Mouse (Mus musculus): ENCODE results near the gene Abcd3. TPM values are rescaled to one million over a fixed set of nuclear protein-coding genes. Genes with fewer than 3 reads are reported as not detected.

The Abcd3 gene
- total RNA-seq, 1 experiment, result 21.6 TPM

DNA sequence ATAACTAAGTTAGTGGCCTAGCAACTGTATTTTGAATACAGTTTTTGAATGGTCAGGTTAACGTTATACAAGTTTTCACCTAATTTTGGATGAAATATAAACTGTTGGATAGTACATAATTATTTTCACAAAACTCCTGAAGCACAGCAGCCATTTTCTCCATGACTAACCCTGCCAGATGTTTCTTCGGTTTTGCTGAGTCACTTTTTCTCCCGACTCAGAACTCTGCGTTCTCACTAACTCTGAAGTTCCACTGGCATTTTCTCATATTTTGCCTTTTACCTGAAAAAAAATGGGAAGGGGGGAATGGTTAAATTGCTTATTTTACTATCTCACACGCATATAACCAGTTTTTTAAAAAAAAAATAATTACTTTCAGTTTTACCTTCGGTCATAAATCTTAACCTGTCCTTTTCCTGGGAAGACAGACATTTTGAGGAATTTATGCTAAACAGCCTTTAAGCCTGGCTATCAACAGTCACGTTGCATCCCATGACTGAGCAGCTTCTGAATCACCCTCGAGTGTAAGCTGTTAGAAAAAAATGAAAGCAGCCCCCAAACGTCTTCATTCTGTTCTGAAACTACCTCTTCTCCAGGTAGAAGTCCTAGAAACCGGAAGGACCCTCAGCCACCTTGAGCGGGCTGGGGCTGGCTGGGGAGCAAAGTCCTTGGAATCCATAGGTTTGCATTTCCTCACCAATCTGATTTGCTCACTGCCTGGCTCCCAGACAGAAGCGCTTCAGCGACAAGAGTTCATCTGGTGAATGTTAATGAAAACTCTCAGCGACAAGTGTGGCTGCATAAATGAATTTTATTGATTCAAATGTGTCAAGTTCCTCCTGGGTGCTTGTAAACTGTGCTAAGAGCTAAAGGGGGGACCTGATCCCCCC is 94.1 kb downstream of the Abcd3 start:
- H3K9ac ChIP-seq (ENCODE audit: insufficient read depth, low read depth, low read length, poor library complexity, severe bottlenecking), result no peak overlapping the region
- no peaks in the 10 kb centered on the region for H3K36me3 ChIP-seq (ENCODE audit: control insufficient read depth, insufficient read depth, low read length, poor library complexity, severe bottlenecking)
- H3K9me3 ChIP-seq (ENCODE audit: control insufficient read depth, insufficient read depth, low read depth, low read length), result no peaks in the 10 kb centered on the region
- in situ Hi-C loops (cut with MboI; ENCODE audit: low sequenced_read_pairs in 2 of 2, unreplicated experiment in 2 of 2), result loop anchor here in 1 of 2 experiments (10.0 kb wide), 1 partner anchor 166 kb away; no protein-coding TSS in a partner anchor
- no peak overlapping the region for H3K4me3 ChIP-seq (ENCODE audit: insufficient read depth in 1 of 2, low read depth in 1 of 2, low read length in 2 of 2, poor library complexity in 1 of 2, severe bottlenecking in 1 of 2)
- H3K27ac ChIP-seq (ENCODE audit: insufficient read depth, low read depth, low read length, poor library complexity, severe bottlenecking), result no peak overlapping the region
- peaks cover 0 to 7% of the 10 kb centered on the region in 2 experiments; a peak in 1 of 4 replicates for H3K4me1 ChIP-seq (ENCODE audit: control insufficient read depth in 2 of 2, insufficient read depth in 2 of 2, low read length in 2 of 2, poor library complexity in 1 of 2)
- no peak for DNase-seq (ENCODE audit: low read depth, low spot score)
- no peak for TF ChIP-seq ZC3H11A (IDR thresholded peaks at IDR 0.05; ENCODE audit: borderline replicate concordance, low read depth, low read length)
- no peak for TF ChIP-seq HCFC1 (IDR thresholded peaks at IDR 0.05; ENCODE audit: borderline replicate concordance, insufficient read depth, low read length)
- peak; percentile 84 for TF ChIP-seq MAFK (IDR thresholded peaks at IDR 0.05; ENCODE audit: insufficient read depth, low read depth, low read length)

DNA sequence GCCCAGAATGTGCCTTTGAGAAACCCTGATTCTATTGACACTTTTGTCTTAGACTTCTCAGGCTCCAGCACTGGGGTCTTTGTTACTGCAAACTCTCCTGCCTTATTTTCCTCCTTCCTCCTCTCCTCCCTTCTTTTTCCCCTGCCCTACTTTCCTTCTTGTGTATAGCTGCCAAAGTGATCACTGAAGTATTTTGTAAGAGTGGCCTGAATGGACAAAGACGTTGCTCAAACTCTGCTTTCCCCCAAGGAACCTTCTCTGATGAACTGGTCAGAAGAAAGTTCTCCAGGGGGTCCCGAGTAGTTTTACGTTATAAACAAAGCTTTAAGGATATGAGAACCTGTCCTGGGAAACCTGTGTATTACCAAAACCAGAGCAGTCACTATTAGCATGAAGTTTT is 95.4 kb downstream of the Abcd3 start:
- DNase-seq (ENCODE audit: low read depth, low spot score), result no peak
- in situ Hi-C loops (cut with MboI; ENCODE audit: low sequenced_read_pairs in 2 of 2, unreplicated experiment in 2 of 2), result loop anchor here in 1 of 2 experiments (10.0 kb wide), 1 partner anchor 165 kb away; no protein-coding TSS in a partner anchor
- no peak overlapping the region for H3K9ac ChIP-seq (ENCODE audit: insufficient read depth, low read depth, low read length, poor library complexity, severe bottlenecking)
- no peaks in the 10 kb centered on the region for H3K9me3 ChIP-seq (ENCODE audit: control insufficient read depth, insufficient read depth, low read depth, low read length)
- peaks cover 0 to 7% of the 10 kb centered on the region in 2 experiments; a peak in 1 of 4 replicates for H3K4me1 ChIP-seq (ENCODE audit: control insufficient read depth in 2 of 2, insufficient read depth in 2 of 2, low read length in 2 of 2, poor library complexity in 1 of 2)
- TF ChIP-seq HCFC1 (IDR thresholded peaks at IDR 0.05; ENCODE audit: borderline replicate concordance, insufficient read depth, low read length) (no peak), MAFK (IDR thresholded peaks at IDR 0.05; ENCODE audit: insufficient read depth, low read depth, low read length) (no peak), ZNF384 (IDR thresholded peaks at IDR 0.05; ENCODE audit: low read depth, low read length) (no peak), CHD2 (IDR thresholded peaks at IDR 0.05; ENCODE audit: low read depth, low read length) (no peak), ZC3H11A (IDR thresholded peaks at IDR 0.05; ENCODE audit: borderline replicate concordance, low read depth, low read length) (no peak)
- no peaks in the 10 kb centered on the region for H3K36me3 ChIP-seq (ENCODE audit: control insufficient read depth, insufficient read depth, low read length, poor library complexity, severe bottlenecking)
- H3K4me3 ChIP-seq (ENCODE audit: insufficient read depth in 1 of 2, low read depth in 1 of 2, low read length in 2 of 2, poor library complexity in 1 of 2, severe bottlenecking in 1 of 2), result no peak overlapping the region
- H3K27ac ChIP-seq (ENCODE audit: insufficient read depth, low read depth, low read length, poor library complexity, severe bottlenecking), result no peak overlapping the region

DNA sequence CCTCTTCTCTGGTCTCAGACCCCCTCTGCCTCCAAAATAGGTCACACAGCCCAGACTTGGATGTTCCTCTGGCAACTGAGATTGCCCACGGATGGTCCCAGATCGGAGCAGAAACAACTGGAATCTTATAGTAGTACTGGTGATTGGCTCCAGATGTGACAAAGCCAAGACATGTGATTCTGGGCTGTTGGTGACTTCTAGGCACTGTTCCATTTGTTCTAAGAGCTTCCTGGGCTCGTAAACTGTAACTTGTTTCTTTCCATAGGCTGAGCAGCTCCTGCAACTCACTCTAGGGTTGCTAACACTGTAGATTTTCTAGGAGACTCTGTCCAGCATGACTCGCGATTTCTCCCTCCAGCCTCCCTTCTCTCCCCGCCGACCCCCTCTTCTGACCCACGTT is 96.4 kb downstream of the Abcd3 start:
- H3K36me3 ChIP-seq (ENCODE audit: control insufficient read depth, insufficient read depth, low read length, poor library complexity, severe bottlenecking), result no peaks in the 10 kb centered on the region
- H3K9ac ChIP-seq (ENCODE audit: insufficient read depth, low read depth, low read length, poor library complexity, severe bottlenecking), result no peak overlapping the region
- no peak overlapping the region for H3K27ac ChIP-seq (ENCODE audit: insufficient read depth, low read depth, low read length, poor library complexity, severe bottlenecking)
- H3K4me3 ChIP-seq (ENCODE audit: insufficient read depth in 1 of 2, low read depth in 1 of 2, low read length in 2 of 2, poor library complexity in 1 of 2, severe bottlenecking in 1 of 2), result no peak overlapping the region
- H3K9me3 ChIP-seq (ENCODE audit: control insufficient read depth, insufficient read depth, low read depth, low read length), result no peaks in the 10 kb centered on the region
- in situ Hi-C loops (cut with MboI; ENCODE audit: low sequenced_read_pairs in 2 of 2, unreplicated experiment in 2 of 2), result no loop called here
- TF ChIP-seq HCFC1 (IDR thresholded peaks at IDR 0.05; ENCODE audit: borderline replicate concordance, insufficient read depth, low read length) (no peak), MAFK (IDR thresholded peaks at IDR 0.05; ENCODE audit: insufficient read depth, low read depth, low read length) (0 out of 2 replicates have a peak, but pooled peaks have one; percentile 21)
- peaks cover 0 to 5% of the 10 kb centered on the region in 2 experiments; a peak in 1 of 4 replicates for H3K4me1 ChIP-seq (ENCODE audit: control insufficient read depth in 2 of 2, insufficient read depth in 2 of 2, low read length in 2 of 2, poor library complexity in 1 of 2)
- DNase-seq (ENCODE audit: low read depth, low spot score), result no peak

DNA sequence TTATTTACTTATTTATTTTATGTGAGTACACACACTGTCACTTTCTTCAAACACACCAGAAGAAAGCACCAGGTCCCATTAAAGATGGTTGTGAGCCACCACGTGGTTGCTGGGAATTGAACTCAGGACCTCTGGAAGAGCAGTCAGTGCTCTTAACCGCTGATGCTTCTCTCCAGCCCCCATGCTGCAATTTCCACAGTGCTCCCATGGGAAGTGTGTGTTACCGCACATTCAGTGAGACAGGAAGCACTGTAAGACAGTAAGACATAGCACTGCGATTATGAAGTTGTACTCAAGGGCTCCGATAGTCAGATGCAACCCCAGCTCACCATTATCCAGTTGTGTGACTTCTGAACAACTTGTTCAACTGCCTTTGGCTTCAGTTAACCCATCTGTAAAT is 98.6 kb downstream of the Abcd3 start:
- peaks cover 0 to 2% of the 10 kb centered on the region in 2 experiments; a peak in 1 of 4 replicates for H3K4me1 ChIP-seq (ENCODE audit: control insufficient read depth in 2 of 2, insufficient read depth in 2 of 2, low read length in 2 of 2, poor library complexity in 1 of 2)
- in situ Hi-C loops (cut with MboI; ENCODE audit: low sequenced_read_pairs in 2 of 2, unreplicated experiment in 2 of 2), result no loop called here
- no peak overlapping the region for H3K9ac ChIP-seq (ENCODE audit: insufficient read depth, low read depth, low read length, poor library complexity, severe bottlenecking)
- H3K36me3 ChIP-seq (ENCODE audit: control insufficient read depth, insufficient read depth, low read length, poor library complexity, severe bottlenecking), result no peaks in the 10 kb centered on the region
- no peaks in the 10 kb centered on the region for H3K9me3 ChIP-seq (ENCODE audit: control insufficient read depth, insufficient read depth, low read depth, low read length)
- no peak overlapping the region for H3K27ac ChIP-seq (ENCODE audit: insufficient read depth, low read depth, low read length, poor library complexity, severe bottlenecking)
- DNase-seq (ENCODE audit: low read depth, low spot score), result no peak
- TF ChIP-seq HCFC1 (IDR thresholded peaks at IDR 0.05; ENCODE audit: borderline replicate concordance, insufficient read depth, low read length) (no peak), CHD2 (IDR thresholded peaks at IDR 0.05; ENCODE audit: low read depth, low read length) (no peak), ZC3H11A (IDR thresholded peaks at IDR 0.05; ENCODE audit: borderline replicate concordance, low read depth, low read length) (no peak), ZNF384 (IDR thresholded peaks at IDR 0.05; ENCODE audit: low read depth, low read length) (no peak), MAFK (IDR thresholded peaks at IDR 0.05; ENCODE audit: insufficient read depth, low read depth, low read length) (no peak)
- H3K4me3 ChIP-seq (ENCODE audit: insufficient read depth in 1 of 2, low read depth in 1 of 2, low read length in 2 of 2, poor library complexity in 1 of 2, severe bottlenecking in 1 of 2), result no peak overlapping the region

All from ES-E14 (cell line).